Mouse (Mus musculus): ENCODE results near the gene Gm45711. TPM values are rescaled to one million over a fixed set of nuclear protein-coding genes. Genes with fewer than 3 reads are reported as not detected.
"Not testable (repeated sequence)": the region's sequence is repeated elsewhere in the genome, so short reads cannot be mapped to it uniquely, and the experiment has no call there.

Gm45711 gene
- total RNA-seq, 2 experiments from 2014 or later: not detected

GRCm38 (mm10) chr8:104332665-104333631 is 23.1 kb upstream of the Gm45711 start:
- no peak for ATAC-seq (replicated peaks; ENCODE audit: low FRiP score, poor library complexity, severe bottlenecking)

- ATAC-seq (replicated peaks; ENCODE audit: low FRiP score, poor library complexity, severe bottlenecking): not testable (repeated sequence)
Measured at GRCm38 (mm10) chr8:104321930-104322329, 12.0 kb upstream of the Gm45711 start, which contains the start of gene Cmtm2b. Cmtm2b (plus strand) TSS chr8:104322230.

- ATAC-seq (replicated peaks; ENCODE audit: low FRiP score, poor library complexity, severe bottlenecking): not testable (repeated sequence)
Measured at GRCm38 (mm10) chr8:104321267-104321666, 11.4 kb upstream of the Gm45711 start, which contains the start of gene Gm11020. Gm11020 (plus strand) TSS chr8:104321567.

- ATAC-seq (replicated peaks; ENCODE audit: low FRiP score, poor library complexity, severe bottlenecking): no peak
Measured at GRCm38 (mm10) chr8:104313311-104313710, 3.4 kb upstream of the Gm45711 start.

- ATAC-seq (replicated peaks; ENCODE audit: low FRiP score, poor library complexity, severe bottlenecking): not testable (repeated sequence)
Measured at GRCm38 (mm10) chr8:104312023-104312422, 2.1 kb upstream of the Gm45711 start.

GRCm38 (mm10) chr8:104308341-104308740 is 1.5 kb downstream of the Gm45711 start:
- not testable (repeated sequence) for ATAC-seq (replicated peaks; ENCODE audit: low FRiP score, poor library complexity, severe bottlenecking)

- no peak for ATAC-seq (replicated peaks; ENCODE audit: low FRiP score, poor library complexity, severe bottlenecking)
Measured at GRCm38 (mm10) chr8:104304962-104305361, 4.9 kb downstream of the Gm45711 start.

GRCm38 (mm10) chr8:104302536-104302935 is 7.3 kb downstream of the Gm45711 start:
- not testable (repeated sequence) for ATAC-seq (replicated peaks; ENCODE audit: low FRiP score, poor library complexity, severe bottlenecking)

- not testable (repeated sequence) for ATAC-seq (replicated peaks; ENCODE audit: low FRiP score, poor library complexity, severe bottlenecking)
Measured at GRCm38 (mm10) chr8:104301577-104301976, 8.3 kb downstream of the Gm45711 start.

GRCm38 (mm10) chr8:104294396-104294795 is 15.5 kb downstream of the Gm45711 start:
- ATAC-seq (replicated peaks; ENCODE audit: low FRiP score, poor library complexity, severe bottlenecking): no peak

GRCm38 (mm10) chr8:104293081-104293480 is 16.8 kb downstream of the Gm45711 start, which contains the start of gene Cmtm2a:
Cmtm2a (minus strand) TSS chr8:104293181.
- ATAC-seq (replicated peaks; ENCODE audit: low FRiP score, poor library complexity, severe bottlenecking): not testable (repeated sequence)

- no peak for ATAC-seq (replicated peaks; ENCODE audit: low FRiP score, poor library complexity, severe bottlenecking)
Measured at GRCm38 (mm10) chr8:104268937-104269440, 40.9 kb downstream of the Gm45711 start.

- no peak for ATAC-seq (replicated peaks; ENCODE audit: low FRiP score, poor library complexity, severe bottlenecking)
Measured at GRCm38 (mm10) chr8:104268368-104268767, 41.5 kb downstream of the Gm45711 start.

GRCm38 (mm10) chr8:104264271-104264935 is 45.5 kb downstream of the Gm45711 start:
- ATAC-seq (replicated peaks; ENCODE audit: low FRiP score, poor library complexity, severe bottlenecking): not testable (repeated sequence)

GRCm38 (mm10) chr8:104261802-104262201 is 48.1 kb downstream of the Gm45711 start:
- not testable (repeated sequence) for ATAC-seq (replicated peaks; ENCODE audit: low FRiP score, poor library complexity, severe bottlenecking)

GRCm38 (mm10) chr8:104253016-104253415 is 56.9 kb downstream of the Gm45711 start:
- ATAC-seq (replicated peaks; ENCODE audit: low FRiP score, poor library complexity, severe bottlenecking): 0 out of 2 replicates have a peak, but pooled peaks have one; percentile 42

GRCm38 (mm10) chr8:104251461-104251860 is 58.4 kb downstream of the Gm45711 start:
- 0 out of 2 replicates have a peak, but pooled peaks have one; percentile 25 for ATAC-seq (replicated peaks; ENCODE audit: low FRiP score, poor library complexity, severe bottlenecking)

GRCm38 (mm10) chr8:104250439-104251367 is 59.2 kb downstream of the Gm45711 start, which contains the start of gene Cklf:
Cklf (plus strand) TSS chr8:104250861.
- ATAC-seq (replicated peaks; ENCODE audit: low FRiP score, poor library complexity, severe bottlenecking): peak; percentile 88

- ATAC-seq (replicated peaks; ENCODE audit: low FRiP score, poor library complexity, severe bottlenecking): no peak
Measured at GRCm38 (mm10) chr8:104249442-104249996, 60.4 kb downstream of the Gm45711 start.
